Mouse (Mus musculus): ENCODE measurements at regions not wholly inside any gene's neighbourhood (a gene's known extent, or its start where the extent isn't known, plus 50 kb on each side); places are given as distances from the start of the nearest gene placed in this dataset.
"Not testable (repeated sequence)": the region's sequence is repeated elsewhere in the genome, so short reads cannot be mapped to it uniquely, and the experiment has no call there.

DNA sequence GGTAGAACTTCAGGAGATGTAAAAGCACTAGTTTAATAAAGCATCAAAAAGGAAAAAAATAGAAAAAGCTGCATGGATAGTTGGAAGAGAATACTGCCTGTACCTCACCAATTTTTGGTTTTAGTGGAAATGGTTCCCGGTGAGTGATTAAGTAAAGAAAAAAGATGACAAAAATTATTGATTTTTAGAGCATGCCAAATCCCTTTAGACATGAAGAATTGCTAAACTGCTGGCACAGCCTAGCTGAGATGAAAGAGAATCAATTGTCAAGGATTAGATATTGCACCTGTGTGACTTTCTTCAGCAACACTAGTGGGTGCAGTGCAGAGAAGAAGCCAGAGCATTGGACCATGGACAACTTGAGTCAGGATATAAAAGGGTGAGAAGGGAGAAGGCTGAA, 348.7 kb upstream of the Cpeb2 start:
- DNase-seq, result no peak

DNA sequence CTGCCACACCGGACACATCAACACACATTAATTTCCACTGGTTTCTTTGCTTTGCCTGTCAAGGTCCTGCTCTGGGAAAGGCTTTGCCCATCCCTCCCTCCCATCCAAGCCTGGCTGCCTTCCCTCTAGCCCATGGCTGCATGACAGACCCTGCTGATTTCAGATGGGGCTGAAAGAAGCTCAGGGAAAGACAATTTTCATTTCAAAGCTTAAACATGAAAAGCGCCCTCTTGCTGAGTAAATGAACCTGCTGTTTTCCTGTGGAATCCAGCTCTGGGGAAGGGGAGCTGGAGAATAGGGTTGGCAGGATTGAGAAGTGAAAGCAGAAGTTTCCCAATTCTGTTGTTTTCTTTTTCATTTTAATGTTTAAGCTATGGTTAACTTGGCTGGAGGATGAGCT, 341.1 kb upstream of the Cpeb2 start:
- no peak for DNase-seq

GRCm38 (mm10) chr5:42906136-42906535, 326.8 kb upstream of the Cpeb2 start:
- no peak for DNase-seq

DNA sequence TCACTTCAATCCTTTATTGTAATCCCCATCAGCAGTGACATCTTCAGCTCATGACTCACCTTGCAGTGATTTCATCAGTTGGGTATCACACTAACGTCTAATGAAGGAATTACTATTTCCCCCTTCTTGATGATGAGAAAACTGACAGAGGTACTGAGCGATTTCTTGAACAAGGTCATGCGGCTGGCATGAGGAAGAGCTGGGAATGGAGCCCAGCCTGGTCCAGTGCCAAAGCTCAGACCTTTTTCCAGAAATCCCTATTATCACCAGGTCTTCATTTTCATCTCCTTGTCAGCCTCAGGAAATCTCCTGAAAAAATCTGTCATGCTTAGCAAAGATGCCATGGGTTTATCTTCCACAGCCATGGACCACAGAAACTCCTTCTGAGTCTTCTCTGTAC, 313.6 kb upstream of the Cpeb2 start:
- DNase-seq, result no peak

DNA sequence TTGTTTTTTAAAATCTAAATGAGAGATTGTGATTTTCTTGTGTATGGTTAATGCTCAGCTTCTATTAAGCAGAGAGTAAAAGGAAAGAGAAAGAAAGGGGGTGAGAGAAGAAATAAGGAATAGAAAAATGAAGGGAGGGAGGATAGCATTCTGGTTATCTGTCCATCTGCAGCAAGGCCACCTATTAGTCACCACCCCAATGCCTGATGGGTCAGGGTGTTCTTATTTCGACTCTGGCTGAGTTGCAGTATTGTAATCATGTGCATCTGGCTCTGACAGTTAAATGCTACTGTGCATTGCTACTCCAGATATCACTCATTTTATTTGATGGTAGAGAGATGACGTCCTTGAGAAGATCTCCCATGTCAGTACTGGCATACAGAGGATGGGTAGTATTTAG, 300.9 kb upstream of the Cpeb2 start:
- DNase-seq, result no peak

GRCm38 (mm10) chr5:42959296-42959862, 273.6 kb upstream of the Cpeb2 start:
- DNase-seq, result no peak

DNA sequence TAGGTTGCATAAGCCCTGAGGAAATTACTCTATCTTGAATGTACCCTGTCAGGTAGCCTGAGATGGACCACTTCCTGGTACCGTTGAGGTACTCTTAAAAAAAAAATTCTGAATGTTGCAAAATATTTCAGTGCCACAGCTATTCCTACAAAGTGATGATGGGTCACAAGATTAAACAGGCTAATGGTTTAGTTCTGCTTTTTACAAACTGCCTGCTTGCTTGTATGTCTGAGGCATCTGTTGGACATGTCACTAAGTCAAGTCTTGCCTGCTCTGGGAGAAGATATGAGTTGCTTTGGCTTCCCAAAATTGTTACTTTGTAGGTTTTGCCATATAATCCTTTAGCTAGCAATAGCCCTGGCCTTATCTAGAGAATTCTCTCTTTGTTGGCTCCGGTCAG, 266.0 kb upstream of the Cpeb2 start:
- not testable (repeated sequence) for DNase-seq

- no peak for DNase-seq
Measured at GRCm38 (mm10) chr5:42969209-42969608, 263.8 kb upstream of the Cpeb2 start.

- DNase-seq, result no peak
Measured at GRCm38 (mm10) chr5:42969621-42970020, 263.3 kb upstream of the Cpeb2 start.

DNA sequence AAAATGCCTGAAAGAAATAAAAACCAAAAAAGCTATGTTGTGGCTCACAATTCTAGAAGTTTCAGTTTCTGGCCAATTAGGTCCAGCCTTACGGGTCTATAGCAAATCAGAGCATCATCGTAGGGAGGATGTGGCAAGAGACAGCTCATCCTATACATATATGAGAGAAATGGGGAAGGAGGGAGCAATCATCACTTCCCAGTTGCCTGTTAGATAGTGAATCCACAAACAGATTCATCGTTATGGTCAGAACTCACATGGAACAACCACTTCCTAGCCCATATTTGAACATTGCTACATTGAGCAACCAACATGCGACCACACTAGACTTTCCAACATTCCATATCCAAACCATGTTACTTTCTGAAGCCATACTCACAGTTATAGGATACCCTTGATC, 255.9 kb upstream of the Cpeb2 start:
- no peak for DNase-seq

GRCm38 (mm10) chr5:42980946-42981650, 251.9 kb upstream of the Cpeb2 start:
- no peak for DNase-seq

DNA sequence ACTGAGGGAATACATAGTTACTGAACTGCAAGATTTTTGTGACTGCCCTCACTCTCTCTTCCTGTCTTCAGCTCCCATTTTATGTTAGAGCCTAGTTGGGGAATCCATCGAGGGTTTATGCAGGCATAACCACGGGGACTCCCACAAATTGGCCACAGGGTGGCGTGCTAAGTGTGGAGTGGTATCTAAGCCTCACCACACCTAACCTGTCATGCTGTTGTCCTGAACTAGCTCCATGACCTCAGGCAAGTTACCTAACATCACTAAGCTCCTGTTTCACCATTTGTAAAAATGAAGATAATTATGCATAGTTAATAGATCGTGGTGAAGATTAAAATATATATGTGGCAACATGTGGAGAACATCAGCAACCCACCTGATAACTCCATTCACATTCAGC, 246.8 kb upstream of the Cpeb2 start:
- peak; percentile 23 for DNase-seq

DNA sequence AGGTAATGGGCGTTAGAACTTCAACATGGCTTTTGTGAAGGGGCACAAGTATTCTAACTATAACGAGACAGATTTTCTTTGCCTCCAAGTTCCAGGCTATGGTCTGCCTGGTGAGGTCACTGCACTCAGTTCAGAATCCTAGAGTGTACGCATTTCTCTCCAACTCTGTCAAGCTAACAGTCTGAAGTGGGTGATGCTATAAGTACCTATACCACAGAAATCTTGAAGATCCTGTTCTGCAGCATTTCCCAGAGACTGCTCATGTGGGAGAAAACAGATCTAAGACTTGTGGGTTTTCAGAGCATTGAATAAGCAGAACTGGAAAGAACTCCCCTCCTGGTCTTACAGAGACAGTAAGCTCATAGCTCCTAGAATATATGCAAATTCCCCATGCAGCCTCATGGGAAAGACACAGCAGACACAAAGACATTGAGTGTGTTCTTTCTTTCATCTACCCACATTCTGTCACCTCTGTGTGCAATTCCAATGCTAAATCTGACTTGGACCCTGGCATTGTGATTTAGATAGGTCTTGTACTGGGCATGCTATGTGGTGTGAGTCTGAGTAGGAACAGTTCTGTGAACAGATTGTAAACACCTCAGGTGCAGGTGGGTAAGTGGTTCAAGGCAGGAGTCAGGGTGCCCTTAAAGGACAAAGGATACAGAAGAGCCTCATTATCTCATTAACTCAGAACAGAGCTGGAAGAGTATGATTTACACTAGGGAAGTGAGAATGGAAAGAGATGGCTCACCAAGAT, 245.1 kb upstream of the Cpeb2 start:
- DNase-seq, result no peak

DNA sequence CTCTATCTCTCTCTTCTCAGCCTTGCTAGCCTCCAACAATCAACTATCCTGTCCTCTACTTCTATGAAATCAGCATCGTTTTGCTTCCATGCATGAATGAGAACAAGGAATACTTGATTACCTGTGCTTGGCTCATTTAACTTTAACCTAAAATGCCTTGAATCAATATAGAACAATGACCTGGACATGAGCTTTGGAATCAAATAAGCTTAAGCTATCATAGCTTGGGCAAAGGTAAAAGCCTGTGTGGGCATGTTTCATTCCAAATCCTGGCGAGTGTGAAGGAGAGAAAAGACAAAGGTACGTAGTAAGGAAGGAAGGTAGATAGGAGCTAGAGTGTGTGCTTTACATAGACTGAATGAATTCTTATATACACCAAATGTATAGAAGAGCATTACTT, 243.7 kb upstream of the Cpeb2 start:
- DNase-seq, result no peak

DNA sequence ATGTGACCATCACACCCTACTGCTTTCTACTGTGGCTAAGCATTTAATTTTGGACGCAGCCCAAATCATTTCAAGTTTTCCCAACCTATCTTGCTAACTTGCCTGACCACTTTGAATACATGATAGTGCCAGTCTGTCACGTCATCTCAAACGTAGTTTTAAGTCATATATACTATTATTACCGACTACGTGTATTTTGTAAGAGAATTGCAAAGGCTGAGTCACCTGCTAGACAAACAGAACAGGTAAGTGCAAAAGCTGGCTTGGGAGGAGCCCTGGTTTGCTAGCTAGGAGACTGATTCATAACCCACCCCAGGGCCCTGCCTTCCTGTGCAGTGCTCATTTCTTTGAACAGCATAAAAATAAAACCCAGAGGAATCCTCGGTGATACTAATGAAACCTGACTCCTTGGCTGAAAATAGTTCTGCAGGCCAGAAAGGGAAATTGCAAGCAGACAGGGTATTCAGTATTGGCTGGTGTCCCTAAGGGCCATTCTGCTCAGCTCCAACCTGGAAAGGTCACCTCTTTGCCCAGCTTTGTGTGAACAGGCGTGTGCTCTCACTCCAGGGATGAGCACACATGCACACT, 208.9 kb upstream of the Cpeb2 start:
- DNase-seq, result no peak

DNA sequence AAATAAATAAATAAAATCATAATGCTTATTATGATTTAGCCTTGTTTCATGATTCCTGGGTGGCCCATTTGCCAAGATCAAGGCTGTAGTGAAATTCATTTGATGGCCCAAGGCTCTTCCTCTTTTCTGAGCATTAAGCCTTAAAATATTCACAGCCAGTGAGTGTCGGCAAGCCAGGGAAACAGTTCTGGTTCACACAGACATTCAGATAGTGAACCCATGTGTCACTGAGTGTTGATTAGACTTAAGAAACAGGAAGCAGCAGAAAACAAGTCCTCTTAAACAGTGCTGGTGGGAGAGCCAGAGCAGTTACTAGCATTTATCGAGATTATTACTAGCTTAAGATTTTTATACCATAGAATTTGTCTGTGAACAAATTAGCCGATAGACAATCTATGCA, 201.7 kb upstream of the Cpeb2 start:
- DNase-seq, result no peak

DNA sequence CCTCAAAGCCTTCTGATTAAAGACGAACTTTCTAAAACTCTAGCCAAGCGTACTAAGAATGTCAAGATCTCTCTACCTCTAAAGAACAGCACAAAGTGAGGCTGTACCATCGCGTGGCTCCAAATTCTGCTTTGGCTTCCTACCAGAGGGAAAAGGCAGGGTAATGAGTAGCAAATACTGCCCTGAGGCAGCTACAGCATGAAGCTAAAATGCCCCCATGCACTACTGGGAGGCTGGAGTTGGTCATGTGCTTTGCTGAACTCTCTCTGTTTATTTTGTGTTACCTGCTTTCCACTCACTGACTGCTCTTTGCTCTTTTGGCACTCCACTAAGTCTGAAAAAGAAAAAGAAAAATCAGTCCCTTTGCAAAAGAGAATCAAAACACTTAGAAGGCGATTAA, 201.1 kb upstream of the Cpeb2 start:
- peak; percentile 96 for DNase-seq

DNA sequence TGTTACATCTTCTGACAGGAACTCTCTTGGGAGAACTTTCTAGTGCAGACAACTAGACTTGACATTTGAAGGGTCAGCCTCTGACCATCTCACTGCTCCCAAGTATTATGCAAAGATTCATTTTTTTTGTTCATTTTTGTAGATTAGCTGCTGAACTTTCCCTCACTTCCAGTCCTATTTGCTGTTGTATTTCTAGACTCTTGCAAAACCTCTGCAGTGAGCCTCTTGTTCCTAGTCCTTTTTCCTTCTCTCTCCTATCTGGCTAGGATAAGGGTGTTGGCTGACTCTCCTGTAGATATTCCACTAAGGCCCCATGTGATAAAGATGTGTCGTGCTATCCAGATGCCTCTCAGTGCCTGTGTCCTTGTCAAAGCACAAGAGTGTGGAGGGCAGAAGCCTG, 198.5 kb upstream of the Cpeb2 start:
- DNase-seq, result no peak

DNA sequence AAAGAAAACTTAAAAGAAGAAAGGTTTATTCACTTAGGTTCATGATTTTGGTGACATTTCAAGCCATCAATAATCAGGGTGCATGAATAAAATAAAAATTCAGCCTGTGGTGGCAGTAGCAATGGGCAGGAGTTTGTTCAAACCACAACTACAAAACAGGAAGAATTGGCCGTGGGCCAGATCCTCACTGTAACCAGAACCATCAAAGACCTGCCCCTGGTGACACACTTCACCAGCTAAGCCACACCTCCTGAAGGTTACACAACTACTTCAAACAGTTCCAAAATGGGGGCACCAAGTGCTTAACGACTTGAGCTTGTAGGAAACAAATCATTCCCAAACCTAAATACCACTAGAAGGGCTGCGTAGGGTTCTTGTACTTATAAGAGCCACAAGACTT, 195.4 kb upstream of the Cpeb2 start:
- peak; percentile 85 for DNase-seq

GRCm38 (mm10) chr5:43039525-43039924, 193.4 kb upstream of the Cpeb2 start:
- DNase-seq, result no peak

GRCm38 (mm10) chr5:43042585-43042984, 190.4 kb upstream of the Cpeb2 start:
- no peak for DNase-seq

GRCm38 (mm10) chr5:43045860-43046259, 187.1 kb upstream of the Cpeb2 start:
- no peak for DNase-seq

DNA sequence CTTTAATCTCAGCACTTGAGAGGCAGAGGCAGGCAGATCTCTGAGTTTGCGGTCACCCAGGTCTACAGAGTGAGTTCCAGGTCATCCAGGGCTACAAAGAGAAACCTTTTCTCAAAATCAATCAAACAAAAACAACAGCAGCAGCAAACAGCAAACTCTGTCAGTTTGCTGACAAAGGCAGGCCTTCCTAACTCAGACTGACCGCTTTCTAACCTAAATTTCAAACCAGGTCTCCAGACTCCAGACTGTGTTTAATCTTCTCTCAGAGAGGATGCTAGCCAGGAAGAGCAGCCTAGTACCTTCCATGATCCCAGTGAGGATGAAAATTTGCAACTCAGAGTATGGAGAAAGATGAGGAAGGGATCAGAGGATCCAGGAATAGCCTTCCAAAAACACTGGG, 185.7 kb upstream of the Cpeb2 start:
- DNase-seq, result no peak
